8 mouse cellular contexts compared by ENCODE assay signal in genomic region chr5:65019823-65020222, GRCm38 (mm10). TPM values are rescaled to one million over a fixed set of nuclear protein-coding genes. Genes with fewer than 3 reads are reported as not detected.
A peak's percentile ranks its signal among the peaks of the same experiment; 100 is the strongest.
DNase-seq lines count a peak whose midpoint lies in the region; ATAC-seq and TF ChIP-seq lines count a peak whose summit lies in the region.
"Had no signal": no experiment of that assay in that cellular context is flagged by ENCODE, and none has a peak within 500 bp of the region (broad histone marks: within the 10 kb centered on the region; RNA-seq: fewer than 3 reads in every experiment).

No protein-coding gene starts in this region.

- no peaks in the 10 kb centered on the region for H3K9me3 ChIP-seq in midbrain, embryonic 11.5 days (ENCODE audit: control insufficient read depth, low read length)
- H3K9me3 ChIP-seq in midbrain, embryonic 10.5 days (replicated peaks) = no peaks in the 10 kb centered on the region
- peaks cover 13% of the 10 kb centered on the region for H3K9me3 ChIP-seq in megakaryocyte, embryonic 14.5 days
- H3K9me3 ChIP-seq: embryonic facial prominence, embryonic 12.5 days had no signal

- ATAC-seq in midbrain, embryonic 11.5 days (ENCODE audit: low FRiP score) = no peak

- H3K4me2 ChIP-seq in midbrain, embryonic 11.5 days = no peak overlapping the region
- H3K4me2 ChIP-seq: embryonic facial prominence, embryonic 12.5 days had no signal

- WGBS in midbrain, embryonic 11.5 days = 73% methylated on average over 7 of the region's 7 CpGs
- 81% methylated on average over 7 of the region's 7 CpGs for WGBS in midbrain, embryonic 10.5 days
- WGBS in kidney, adult 2 months = 16% methylated on average over 7 of the region's 7 CpGs

- no peak overlapping the region for H3K27ac ChIP-seq in midbrain, embryonic 11.5 days (ENCODE audit: low read depth, low read length)
- no peak overlapping the region for H3K27ac ChIP-seq in midbrain, embryonic 10.5 days (replicated peaks)
- 0 out of 2 replicates have a peak overlapping the region, but pooled peaks have one; percentile 2 for H3K27ac ChIP-seq in kidney, adult 2 months (ENCODE audit: insufficient read depth, low read depth, low read length)
- H3K27ac ChIP-seq: embryonic facial prominence, embryonic 12.5 days had no signal

- H3K36me3 ChIP-seq in midbrain, embryonic 11.5 days (ENCODE audit: control insufficient read depth, insufficient read depth, low read length) = no peaks in the 10 kb centered on the region
- no peaks in the 10 kb centered on the region for H3K36me3 ChIP-seq in midbrain, embryonic 10.5 days
- H3K36me3 ChIP-seq in kidney, adult 2 months (ENCODE audit: control insufficient read depth, insufficient read depth, low read length) = no peaks in the 10 kb centered on the region
- peaks cover 30% of the 10 kb centered on the region for H3K36me3 ChIP-seq in megakaryocyte, embryonic 14.5 days (replicated peaks; ENCODE audit: low read length)

- no peak overlapping the region for H3K9ac ChIP-seq in midbrain, embryonic 11.5 days (ENCODE audit: low read length)
- H3K9ac ChIP-seq: embryonic facial prominence, embryonic 12.5 days had no signal

- H3K4me1 ChIP-seq in midbrain, embryonic 11.5 days (ENCODE audit: control insufficient read depth, insufficient read depth, low read length) = no peaks in the 10 kb centered on the region
- H3K4me1 ChIP-seq in midbrain, embryonic 10.5 days = no peaks in the 10 kb centered on the region
- H3K4me1 ChIP-seq in kidney, adult 2 months (ENCODE audit: control insufficient read depth, insufficient read depth, low read length) = 0 out of 2 replicates have a peak, but pooled peaks cover 3% of the 10 kb centered on the region
- peaks cover 57% of the 10 kb centered on the region for H3K4me1 ChIP-seq in megakaryocyte, embryonic 14.5 days
- H3K4me1 ChIP-seq: embryonic facial prominence, embryonic 12.5 days had no signal

- TF ChIP-seq CTCF in kidney, adult 2 months (conservative IDR thresholded peaks at IDR 0.05; ENCODE audit: insufficient read depth, insufficient read length, low read depth, low read length) = peak; percentile 32; the same call in 1 of the 2 replicates

- H3K27me3 ChIP-seq in midbrain, embryonic 11.5 days (ENCODE audit: control insufficient read depth, insufficient read depth, low read length) = no peaks in the 10 kb centered on the region
- H3K27me3 ChIP-seq in midbrain, embryonic 10.5 days (ENCODE audit: low read depth, poor library complexity, severe bottlenecking) = no peaks in the 10 kb centered on the region
- H3K27me3 ChIP-seq in kidney, adult 2 months (replicated peaks; ENCODE audit: control insufficient read depth, insufficient read depth, low read length) = no peaks in the 10 kb centered on the region
- H3K27me3 ChIP-seq in megakaryocyte, embryonic 14.5 days (replicated peaks) = no peaks in the 10 kb centered on the region
- H3K27me3 ChIP-seq: embryonic facial prominence, embryonic 12.5 days had no signal

- DNase-seq in midbrain, embryonic 11.5 days (ENCODE audit: low spot score, missing footprints) = peak; percentile 81
- no peak for DNase-seq in midbrain, embryonic 10.5 days (ENCODE audit: low spot score)
- peak; percentile 44 for DNase-seq in ZHBTc4 (ENCODE audit: low read depth, low spot score)
- peak; percentile 95 for DNase-seq in cerebellum, adult 9-10 months
- peak; percentile 92 for DNase-seq in kidney, adult 2 months
- no peak for DNase-seq in urinary bladder, postnatal 25 days (ENCODE audit: low spot score)

- H3K4me3 ChIP-seq in midbrain, embryonic 11.5 days (ENCODE audit: low read depth, low read length) = no peak overlapping the region
- H3K4me3 ChIP-seq in midbrain, embryonic 10.5 days = no peak overlapping the region
- no peak overlapping the region for H3K4me3 ChIP-seq in kidney, adult 2 months (ENCODE audit: insufficient read depth, low read depth, low read length)
- H3K4me3 ChIP-seq in megakaryocyte, embryonic 14.5 days (replicated peaks) = peak overlapping the region; percentile 67
- H3K4me3 ChIP-seq: embryonic facial prominence, embryonic 12.5 days had no signal

- no peak for TF ChIP-seq POLR2A in kidney, adult 2 months (IDR thresholded peaks at IDR 0.05; ENCODE audit: low read depth, low read length)

RNA-seq across cellular contexts. Expression of gene Fam114a1, which starts 50.0 kb away (rescaled TPM):
- 14.8 and 17.3 TPM in 2 replicates for polyA plus RNA-seq in midbrain, embryonic 11.5 days (2014; fragmentation: Nextera tagmentation; extraction: Ambion mirVana)
- polyA plus RNA-seq in midbrain, embryonic 10.5 days (2016; fragmentation: Nextera tagmentation; extraction: Ambion mirVana) = 16.8 and 19.0 TPM in 2 replicates
- 7.7 and 8.8 TPM in 2 replicates for polyA plus RNA-seq in kidney, adult 2 months (2012; rRNA removed)
- polyA plus RNA-seq in megakaryocyte, embryonic 14.5 days (2012; ENCODE audit: insufficient read depth, low replicate concordance) = 0.29 TPM in 1 of 2 replicates, not detected in the other

RNA-seq across cellular contexts. Expression of gene Tlr6, which starts 59.9 kb away (rescaled TPM):
- polyA plus RNA-seq in midbrain, embryonic 11.5 days (2014; fragmentation: Nextera tagmentation; extraction: Ambion mirVana) = 0.33 and 0.41 TPM in 2 replicates
- polyA plus RNA-seq in midbrain, embryonic 10.5 days (2016; fragmentation: Nextera tagmentation; extraction: Ambion mirVana) = 0.21 and 0.39 TPM in 2 replicates
- 0.33 and 0.41 TPM in 2 replicates for polyA plus RNA-seq in kidney, adult 2 months (2012; rRNA removed)
- not detected in 2 replicates for polyA plus RNA-seq in megakaryocyte, embryonic 14.5 days (2012; ENCODE audit: insufficient read depth, low replicate concordance)

Comparison
In these comparisons a context has a peak if more than half of its experiments do, and no peak if none do; other contexts are left out.
1. DNase-seq: peak in midbrain, embryonic 11.5 days (single experiment), ZHBTc4 (single experiment), cerebellum, adult 9-10 months (single experiment) and kidney, adult 2 months (single experiment); none in midbrain, embryonic 10.5 days (single experiment) and urinary bladder, postnatal 25 days (single experiment).